Mouse (Mus musculus) testis, postnatal 14 days (tissue): Measurements from ENCODE around the gene Atp5s.

Experiments
- DNase-seq: peaks from one replicate; pipeline ENCODE4 v3.0.0; 2021; ENCODE audit warnings: low spot score

Atp5s gene

GRCm38 (mm10) chr12:69777957-69778356 is 53.2 kb downstream of the Atp5s start:
- DNase-seq = no peak

- no peak for DNase-seq
Measured at GRCm38 (mm10) chr12:69781480-69781879, 56.7 kb downstream of the Atp5s start.

- peak; percentile 36 for DNase-seq
Measured at GRCm38 (mm10) chr12:69781935-69782650, 57.3 kb downstream of the Atp5s start.

- DNase-seq = no peak
Measured at GRCm38 (mm10) chr12:69783247-69784025, 58.7 kb downstream of the Atp5s start.

- no peak for DNase-seq
Measured at GRCm38 (mm10) chr12:69785471-69785870, 60.7 kb downstream of the Atp5s start.

GRCm38 (mm10) chr12:69788380-69788779 is 63.6 kb downstream of the Atp5s start:
- DNase-seq = no peak

- no peak for DNase-seq
Measured at GRCm38 (mm10) chr12:69789766-69790529, 65.2 kb downstream of the Atp5s start.

- peak; percentile 25 for DNase-seq
Measured at GRCm38 (mm10) chr12:69790530-69791505, 66.1 kb downstream of the Atp5s start, which contains the start of gene Cdkl1. Cdkl1 (minus strand) TSS chr12:69791267.
